Mouse (Mus musculus) forebrain, embryonic 14.5 days (tissue): ENCODE results near the gene Tspan5. TPM values are rescaled to one million over a fixed set of nuclear protein-coding genes. Genes with fewer than 3 reads are reported as not detected.
A peak's percentile ranks its signal among the peaks of the same experiment; 100 is the strongest.

Experiments
- ATAC-seq: fragments of 200-750 bp; cut with Nextera tagmentation; 2 replicates; pipeline ENCODE4 v1.8.0; 2017; ENCODE audit warnings: mild to moderate bottlenecking, moderate library complexity
- DNase-seq: peaks from one replicate; pipeline ENCODE4 v3.0.0-alpha.2; 2015; ENCODE audit warnings: low spot score
- H3K27ac ChIP-seq: fragments of 300-500 bp; sonication (generic); 2 replicates; pipeline ENCODE4 v1.5.1; 2014; ENCODE audit warnings: low read depth, mild to moderate bottlenecking, control low read depth, low read length, moderate library complexity
- H3K27me3 ChIP-seq: fragments of 300-500 bp; sonication (generic); replicated peaks from 2 replicates; pipeline ENCODE4 v1.6.1; 2014; ENCODE audit warnings: low read length, control low read depth, mixed read lengths; ENCODE audit not compliant: control insufficient read depth, insufficient read depth
- H3K36me3 ChIP-seq: fragments of 300-500 bp; sonication (generic); 2 replicates; pipeline ENCODE4 v1.6.1; 2014; ENCODE audit warnings: low read length, control low read depth; ENCODE audit not compliant: control insufficient read depth, insufficient read depth
- H3K4me1 ChIP-seq: fragments of 300-500 bp; sonication (generic); 2 replicates; pipeline ENCODE4 v1.6.1; 2014; ENCODE audit warnings: antibody characterized with exemption, low read length, control low read depth; ENCODE audit not compliant: control insufficient read depth, insufficient read depth
- H3K4me2 ChIP-seq: fragments of 300-500 bp; sonication (generic); 2 replicates; pipeline ENCODE4 v1.6.1; 2014; ENCODE audit warnings: mild to moderate bottlenecking, control low read depth, low read length
- H3K4me3 ChIP-seq: fragments of 300-500 bp; sonication (generic); 2 replicates; pipeline ENCODE4 v1.5.1; 2014; ENCODE audit warnings: low read depth, low read length, control low read depth
- H3K9ac ChIP-seq: fragments of 300-500 bp; sonication (generic); 2 replicates; pipeline ENCODE4 v1.6.1; 2014; ENCODE audit warnings: mild to moderate bottlenecking, low read length, control low read depth, moderate library complexity
- H3K9me3 ChIP-seq: fragments of 300-500 bp; sonication (generic); replicated peaks from 2 replicates; pipeline ENCODE4 v1.6.1; 2016; ENCODE audit warnings: low read length, control low read depth, mixed read lengths; ENCODE audit not compliant: control insufficient read depth
- WGBS: fragments of 180-500 bp; shearing (Covaris S2); extraction: QIAGEN DNeasy Blood & Tissue Kit; methylation state at CpG from one replicate; pipeline ENCODE4 v1.1.7; 2014; 5-methylcytosine and 5-hydroxymethylcytosine counted together
- polyA plus RNA-seq: library from polyadenylated mRNA; unstranded; fragments of >200 nt; fragmentation: Nextera tagmentation; extraction: Ambion mirVana; gene quantifications from 2 replicates; pipeline ENCODE4 v1.2.1, GENCODE M21; 2014

Gene Tspan5
- polyA plus RNA-seq, 1 experiment from 2014 or later = 82.3 TPM

DNA sequence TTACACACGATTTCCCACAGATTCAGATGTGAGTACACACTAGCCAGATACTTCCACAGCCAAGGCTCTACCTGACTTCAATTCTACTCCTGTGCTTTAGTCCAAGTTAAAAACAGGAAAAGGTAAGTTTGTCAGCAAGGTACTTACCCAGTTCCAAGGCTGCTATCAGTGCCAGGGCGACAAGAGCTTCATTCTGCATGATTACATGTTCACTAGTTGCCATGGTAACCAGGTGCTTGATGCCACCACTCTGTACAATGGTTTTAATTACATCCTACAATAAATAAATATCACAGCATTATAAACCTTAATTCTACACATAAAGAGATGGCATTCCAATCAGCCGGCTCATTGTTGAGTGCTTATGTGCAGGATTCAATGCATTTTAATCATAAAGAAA, 203.5 kb downstream of the Tspan5 start:
- H3K27me3 ChIP-seq = no peaks in the 10 kb centered on the region
- no peak overlapping the region for H3K4me3 ChIP-seq
- ATAC-seq (no peak), DNase-seq (peak; percentile 39)
- no peak overlapping the region for H3K9ac ChIP-seq
- peaks cover 11% of the 10 kb centered on the region; the same call in 1 of the 2 replicates for H3K36me3 ChIP-seq
- no peak overlapping the region for H3K27ac ChIP-seq
- no peaks in the 10 kb centered on the region for H3K4me1 ChIP-seq
- no peaks in the 10 kb centered on the region for H3K9me3 ChIP-seq
- WGBS = 70% methylated on average over 3 of the region's 3 CpGs
- no peak overlapping the region for H3K4me2 ChIP-seq

GRCm38 (mm10) chr3:138949081-138949480, 207.1 kb downstream of the Tspan5 start:
- ATAC-seq (no peak), DNase-seq (no peak)
- no peaks in the 10 kb centered on the region for H3K4me1 ChIP-seq
- H3K4me2 ChIP-seq = no peak overlapping the region
- H3K27ac ChIP-seq = no peak overlapping the region
- no peaks in the 10 kb centered on the region for H3K9me3 ChIP-seq
- no peak overlapping the region for H3K4me3 ChIP-seq
- H3K27me3 ChIP-seq = no peaks in the 10 kb centered on the region
- H3K36me3 ChIP-seq = peaks cover 17% of the 10 kb centered on the region
- 93% methylated on average over 9 of the region's 9 CpGs for WGBS
- H3K9ac ChIP-seq = no peak overlapping the region

DNA sequence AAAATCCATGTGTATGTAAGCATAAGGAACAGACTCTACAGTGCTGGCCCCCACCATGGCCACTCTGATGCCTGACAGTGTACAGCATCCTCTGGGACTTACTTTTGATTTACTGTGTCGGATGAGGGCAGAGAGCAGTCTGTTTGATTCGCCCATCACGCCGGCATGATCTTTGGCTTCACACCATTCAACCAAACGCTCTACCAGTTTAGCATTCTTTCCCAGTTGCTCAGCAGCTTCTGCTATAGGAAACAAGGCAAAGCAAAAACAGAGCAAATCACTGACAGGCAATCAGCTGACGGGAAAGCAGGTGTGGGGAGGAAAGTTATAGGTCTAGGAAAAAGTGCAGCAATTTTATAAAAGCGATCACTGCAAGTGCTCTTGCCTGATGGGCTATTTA, 213.2 kb downstream of the Tspan5 start:
- Histone ChIP-seq H3K27ac (no peak overlapping the region), H3K4me2 (no peak overlapping the region), H3K9me3 (no peaks in the 10 kb centered on the region), H3K9ac (no peak overlapping the region), H3K27me3 (no peaks in the 10 kb centered on the region), H3K36me3 (peaks cover 38% of the 10 kb centered on the region), H3K4me3 (no peak overlapping the region), H3K4me1 (no peaks in the 10 kb centered on the region)
- WGBS = 95% methylated on average over 7 of the region's 7 CpGs
- DNase-seq (no peak), ATAC-seq (no peak)

Other genes with a start within 250 kb of the Tspan5 start
- 448 and 459 TPM in 2 replicates for gene Eif4e, start 216.0 kb upstream of the Tspan5 start, polyA plus RNA-seq